Mouse (Mus musculus): Measurements from ENCODE around the gene E2f8. TPM values are rescaled to one million over a fixed set of nuclear protein-coding genes. Genes with fewer than 3 reads are reported as not detected.

E2f8 gene
- total RNA-seq, 1 experiment, result 12.1 TPM

DNA sequence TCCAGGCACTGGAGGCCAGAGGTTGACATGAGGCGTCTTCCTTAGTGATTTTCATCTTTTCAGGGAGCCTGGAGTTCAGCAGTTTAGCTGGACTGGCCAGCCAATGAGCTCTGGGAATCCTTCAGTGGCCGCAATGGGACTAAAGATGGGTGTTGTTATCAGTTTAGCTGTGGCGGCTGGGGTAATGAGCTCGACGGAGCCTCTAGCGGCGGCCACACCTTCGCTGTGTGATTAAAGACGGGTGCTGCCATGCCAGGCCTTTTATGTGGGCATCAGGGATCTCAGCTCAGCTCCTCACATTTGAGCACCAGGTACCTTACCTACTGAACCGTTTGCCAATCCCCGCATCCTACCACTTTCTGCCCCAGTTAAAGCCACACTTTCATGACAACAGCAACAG lies 10.1 kb downstream of the E2f8 start:
- DNase-seq (ENCODE audit: low read depth, low spot score), result no peak
- peaks cover 61% of the 10 kb centered on the region for H3K36me3 ChIP-seq (ENCODE audit: control insufficient read depth, insufficient read depth, low read length, poor library complexity, severe bottlenecking)
- no peaks in the 10 kb centered on the region for H3K9me3 ChIP-seq (ENCODE audit: control insufficient read depth, insufficient read depth, low read depth, low read length)
- no peak overlapping the region for H3K4me3 ChIP-seq (ENCODE audit: insufficient read depth in 1 of 2, low read depth in 1 of 2, low read length in 2 of 2, poor library complexity in 1 of 2, severe bottlenecking in 1 of 2)
- no peak overlapping the region for H3K27ac ChIP-seq (ENCODE audit: insufficient read depth, low read depth, low read length, poor library complexity, severe bottlenecking)
- no peak for TF ChIP-seq CHD2 (IDR thresholded peaks at IDR 0.05; ENCODE audit: low read depth, low read length)
- TF ChIP-seq MAFK (IDR thresholded peaks at IDR 0.05; ENCODE audit: insufficient read depth, low read depth, low read length), result no peak
- H3K4me1 ChIP-seq (ENCODE audit: control insufficient read depth in 2 of 2, insufficient read depth in 2 of 2, low read length in 2 of 2, poor library complexity in 1 of 2), result 0 out of 4 replicates have a peak, but pooled peaks cover 0 to 2% of the 10 kb centered on the region in 2 experiments
- in situ Hi-C loops (cut with MboI; ENCODE audit: low sequenced_read_pairs in 2 of 2, unreplicated experiment in 2 of 2), result no loop called here
- H3K9ac ChIP-seq (ENCODE audit: insufficient read depth, low read depth, low read length, poor library complexity, severe bottlenecking), result no peak overlapping the region

DNA sequence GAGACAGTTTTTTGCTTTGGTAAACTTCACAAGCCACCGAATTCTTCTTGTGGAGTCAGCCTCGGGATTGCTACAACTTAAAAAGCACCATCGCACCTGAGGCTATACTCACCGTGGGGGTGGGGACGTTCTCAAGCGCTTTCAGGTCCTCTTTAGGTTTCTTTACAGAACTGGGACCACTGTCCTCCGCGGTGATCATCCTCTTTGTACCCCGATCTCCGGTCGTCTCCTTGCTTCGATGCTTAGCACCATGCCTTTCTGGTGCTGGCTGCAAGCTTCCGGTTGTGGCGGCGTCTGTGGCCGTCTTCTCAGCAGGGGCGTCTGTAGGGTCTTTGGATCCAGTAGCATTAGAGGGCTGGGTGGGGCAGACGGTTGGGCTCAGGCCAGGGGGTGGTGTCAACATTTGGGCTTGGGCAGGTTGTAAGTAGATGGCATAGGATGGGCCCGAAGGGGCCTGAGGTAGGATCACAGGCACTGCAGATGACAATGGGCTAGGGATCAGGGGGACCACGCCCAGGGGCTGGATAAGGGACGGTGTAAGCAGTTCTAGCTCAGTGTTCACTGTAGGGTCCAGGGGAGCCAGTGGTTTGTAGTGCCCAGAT lies 10.7 kb downstream of the E2f8 start:
- H3K9ac ChIP-seq (ENCODE audit: insufficient read depth, low read depth, low read length, poor library complexity, severe bottlenecking), result no peak overlapping the region
- no peaks in the 10 kb centered on the region for H3K9me3 ChIP-seq (ENCODE audit: control insufficient read depth, insufficient read depth, low read depth, low read length)
- no peak overlapping the region for H3K4me3 ChIP-seq (ENCODE audit: insufficient read depth in 1 of 2, low read depth in 1 of 2, low read length in 2 of 2, poor library complexity in 1 of 2, severe bottlenecking in 1 of 2)
- H3K36me3 ChIP-seq (ENCODE audit: control insufficient read depth, insufficient read depth, low read length, poor library complexity, severe bottlenecking), result peaks cover 56% of the 10 kb centered on the region
- H3K27ac ChIP-seq (ENCODE audit: insufficient read depth, low read depth, low read length, poor library complexity, severe bottlenecking), result no peak overlapping the region
- no peaks in the 10 kb centered on the region for H3K4me1 ChIP-seq (ENCODE audit: control insufficient read depth in 2 of 2, insufficient read depth in 2 of 2, low read length in 2 of 2, poor library complexity in 1 of 2)
- DNase-seq (ENCODE audit: low read depth, low spot score), result no peak
- in situ Hi-C loops (cut with MboI; ENCODE audit: low sequenced_read_pairs in 2 of 2, unreplicated experiment in 2 of 2), result no loop called here
- TF ChIP-seq CHD2 (IDR thresholded peaks at IDR 0.05; ENCODE audit: low read depth, low read length) (no peak), ZNF384 (IDR thresholded peaks at IDR 0.05; ENCODE audit: low read depth, low read length) (no peak), MAFK (IDR thresholded peaks at IDR 0.05; ENCODE audit: insufficient read depth, low read depth, low read length) (no peak), ZC3H11A (IDR thresholded peaks at IDR 0.05; ENCODE audit: borderline replicate concordance, low read depth, low read length) (no peak), HCFC1 (IDR thresholded peaks at IDR 0.05; ENCODE audit: borderline replicate concordance, insufficient read depth, low read length) (no peak)

- no peaks in the 10 kb centered on the region for H3K4me1 ChIP-seq (ENCODE audit: control insufficient read depth in 2 of 2, insufficient read depth in 2 of 2, low read length in 2 of 2, poor library complexity in 1 of 2)
- H3K4me3 ChIP-seq (ENCODE audit: insufficient read depth in 1 of 2, low read depth in 1 of 2, low read length in 2 of 2, poor library complexity in 1 of 2, severe bottlenecking in 1 of 2), result no peak overlapping the region
- H3K9ac ChIP-seq (ENCODE audit: insufficient read depth, low read depth, low read length, poor library complexity, severe bottlenecking), result no peak overlapping the region
- peaks cover 51% of the 10 kb centered on the region for H3K36me3 ChIP-seq (ENCODE audit: control insufficient read depth, insufficient read depth, low read length, poor library complexity, severe bottlenecking)
- TF ChIP-seq ZC3H11A (IDR thresholded peaks at IDR 0.05; ENCODE audit: borderline replicate concordance, low read depth, low read length) (no peak), ZNF384 (IDR thresholded peaks at IDR 0.05; ENCODE audit: low read depth, low read length) (no peak), CHD2 (IDR thresholded peaks at IDR 0.05; ENCODE audit: low read depth, low read length) (no peak), MAFK (IDR thresholded peaks at IDR 0.05; ENCODE audit: insufficient read depth, low read depth, low read length) (no peak), HCFC1 (IDR thresholded peaks at IDR 0.05; ENCODE audit: borderline replicate concordance, insufficient read depth, low read length) (no peak)
- no peak for DNase-seq (ENCODE audit: low read depth, low spot score)
- in situ Hi-C loops (cut with MboI; ENCODE audit: low sequenced_read_pairs in 2 of 2, unreplicated experiment in 2 of 2), result no loop called here
- no peaks in the 10 kb centered on the region for H3K9me3 ChIP-seq (ENCODE audit: control insufficient read depth, insufficient read depth, low read depth, low read length)
- no peak overlapping the region for H3K27ac ChIP-seq (ENCODE audit: insufficient read depth, low read depth, low read length, poor library complexity, severe bottlenecking)
These were observed 11.3 kb downstream of the E2f8 start for GRCm38 (mm10) chr7:48870144-48870543.

DNA sequence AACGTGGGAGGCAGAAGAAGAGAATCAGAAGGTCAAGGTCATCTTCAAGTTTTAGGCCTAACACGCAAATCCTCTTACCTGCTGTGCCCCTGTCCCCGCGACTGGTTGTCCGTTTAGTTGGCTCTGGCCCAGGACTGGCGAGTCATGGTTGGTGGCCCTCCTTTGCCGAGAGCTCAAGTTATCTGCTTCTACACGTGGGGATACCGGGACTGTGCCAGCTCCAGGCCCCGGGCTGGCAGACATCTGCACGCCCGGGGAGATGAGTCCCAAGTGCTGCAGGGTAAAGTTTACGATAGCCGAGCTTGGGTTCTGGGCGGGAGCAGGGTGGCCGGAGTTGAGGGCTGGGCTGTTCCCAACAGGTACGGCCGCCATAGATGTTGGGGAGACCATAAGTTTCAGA lies 13.8 kb downstream of the E2f8 start:
- H3K9me3 ChIP-seq (ENCODE audit: control insufficient read depth, insufficient read depth, low read depth, low read length), result no peaks in the 10 kb centered on the region
- TF ChIP-seq HCFC1 (IDR thresholded peaks at IDR 0.05; ENCODE audit: borderline replicate concordance, insufficient read depth, low read length) (no peak), ZNF384 (IDR thresholded peaks at IDR 0.05; ENCODE audit: low read depth, low read length) (no peak), CHD2 (IDR thresholded peaks at IDR 0.05; ENCODE audit: low read depth, low read length) (no peak), MAFK (IDR thresholded peaks at IDR 0.05; ENCODE audit: insufficient read depth, low read depth, low read length) (no peak), ZC3H11A (IDR thresholded peaks at IDR 0.05; ENCODE audit: borderline replicate concordance, low read depth, low read length) (no peak)
- H3K4me3 ChIP-seq (ENCODE audit: insufficient read depth in 1 of 2, low read depth in 1 of 2, low read length in 2 of 2, poor library complexity in 1 of 2, severe bottlenecking in 1 of 2), result no peak overlapping the region
- in situ Hi-C loops (cut with MboI; ENCODE audit: low sequenced_read_pairs in 2 of 2, unreplicated experiment in 2 of 2), result no loop called here
- H3K9ac ChIP-seq (ENCODE audit: insufficient read depth, low read depth, low read length, poor library complexity, severe bottlenecking), result no peak overlapping the region
- no peak overlapping the region for H3K27ac ChIP-seq (ENCODE audit: insufficient read depth, low read depth, low read length, poor library complexity, severe bottlenecking)
- no peak for DNase-seq (ENCODE audit: low read depth, low spot score)
- H3K4me1 ChIP-seq (ENCODE audit: control insufficient read depth in 2 of 2, insufficient read depth in 2 of 2, low read length in 2 of 2, poor library complexity in 1 of 2), result no peaks in the 10 kb centered on the region
- H3K36me3 ChIP-seq (ENCODE audit: control insufficient read depth, insufficient read depth, low read length, poor library complexity, severe bottlenecking), result peaks cover 38% of the 10 kb centered on the region
